Mouse (Mus musculus): Measurements from ENCODE around the gene Efcab12. TPM values are rescaled to one million over a fixed set of nuclear protein-coding genes. Genes with fewer than 3 reads are reported as not detected.

Gene Efcab12
- total and polyA plus RNA-seq, 3 experiments = 0.11 TPM; not detected in 2

GRCm38 (mm10) chr6:115845006-115845405 is 6.8 kb upstream of the Efcab12 start:
- peaks cover 3 to 6% of the 10 kb centered on the region in 2 experiments; a peak in 3 of 4 replicates for H3K4me1 ChIP-seq (ENCODE audit: control insufficient read depth in 1 of 2, insufficient read depth in 2 of 2, low read length in 2 of 2)
- H3K36me3 ChIP-seq (ENCODE audit: control insufficient read depth in 1 of 2, insufficient read depth in 2 of 2, low read length in 2 of 2) = peaks cover 3 to 18% of the 10 kb centered on the region in 2 experiments; a peak in 2 of 4 replicates
- TF ChIP-seq NELFE (IDR thresholded peaks at IDR 0.05; ENCODE audit: low read depth, low read length) (no peak), HCFC1 (IDR thresholded peaks at IDR 0.05; ENCODE audit: low read depth, low read length) (no peak)
- H3K27ac ChIP-seq (ENCODE audit: control insufficient read depth, low read depth, low read length) = no peak overlapping the region
- DNase-seq (ENCODE audit: low read depth, low spot score) = no peak
- no peaks in the 10 kb centered on the region for H3K9me3 ChIP-seq (replicated peaks; ENCODE audit: insufficient read depth, low read length)
- no peaks in the 10 kb centered on the region for H3K27me3 ChIP-seq (ENCODE audit: control insufficient read depth in 1 of 2, insufficient read depth in 2 of 2, low read length in 2 of 2)
- no peak overlapping the region for H3K4me3 ChIP-seq (ENCODE audit: control insufficient read depth in 1 of 2, insufficient read depth in 1 of 2, low read depth in 2 of 2, low read length in 2 of 2)
- no peak overlapping the region for H3K9ac ChIP-seq (ENCODE audit: control insufficient read depth, low read depth, low read length, poor library complexity, severe bottlenecking)
- H3K79me2 ChIP-seq (ENCODE audit: control insufficient read depth, insufficient read depth, low read length, poor library complexity) = no peaks in the 10 kb centered on the region

- Histone ChIP-seq H3K9ac (ENCODE audit: control insufficient read depth, low read depth, low read length, poor library complexity, severe bottlenecking) (no peak overlapping the region), H3K9me3 (replicated peaks; ENCODE audit: insufficient read depth, low read length) (no peaks in the 10 kb centered on the region), H3K36me3 (ENCODE audit: control insufficient read depth in 1 of 2, insufficient read depth in 2 of 2, low read length in 2 of 2) (0 out of 4 replicates have a peak, but pooled peaks cover 0 to 1% of the 10 kb centered on the region in 2 experiments), H3K27ac (ENCODE audit: control insufficient read depth, low read depth, low read length) (no peak overlapping the region), H3K4me3 (ENCODE audit: control insufficient read depth in 1 of 2, insufficient read depth in 1 of 2, low read depth in 2 of 2, low read length in 2 of 2) (no peak overlapping the region), H3K4me1 (ENCODE audit: control insufficient read depth in 1 of 2, insufficient read depth in 2 of 2, low read length in 2 of 2) (no peaks in the 10 kb centered on the region), H3K79me2 (ENCODE audit: control insufficient read depth, insufficient read depth, low read length, poor library complexity) (no peaks in the 10 kb centered on the region), H3K27me3 (ENCODE audit: control insufficient read depth in 1 of 2, insufficient read depth in 2 of 2, low read length in 2 of 2) (no peaks in the 10 kb centered on the region)
- no peak for DNase-seq (ENCODE audit: low read depth, low spot score)
- TF ChIP-seq MEF2A (IDR thresholded peaks at IDR 0.05; ENCODE audit: extremely low read depth, insufficient replicate concordance, low read depth, low read length, poor library complexity, severe bottlenecking) (no peak), NELFE (IDR thresholded peaks at IDR 0.05; ENCODE audit: low read depth, low read length) (no peak), RCOR1 (IDR thresholded peaks at IDR 0.05; ENCODE audit: low read depth, low read length) (no peak), ZKSCAN1 (IDR thresholded peaks at IDR 0.05; ENCODE audit: low read depth, low read length) (no peak), MAX (IDR thresholded peaks at IDR 0.05; ENCODE audit: low read length) (no peak), GATA1 (IDR thresholded peaks at IDR 0.05; ENCODE audit: low read depth, low read length) (no peak), HCFC1 (IDR thresholded peaks at IDR 0.05; ENCODE audit: low read depth, low read length) (no peak), CHD2 (IDR thresholded peaks at IDR 0.05; ENCODE audit: low read length) (no peak), ZMIZ1 (IDR thresholded peaks at IDR 0.05; ENCODE audit: low read depth, low read length) (no peak), RAD21 (IDR thresholded peaks at IDR 0.05; ENCODE audit: low read depth, low read length) (no peak), NRF1 (IDR thresholded peaks at IDR 0.05; ENCODE audit: insufficient read depth, low read depth, low read length, poor library complexity, severe bottlenecking) (no peak), CTCF (IDR thresholded peaks at IDR 0.05 in 2 of 3, conservative IDR thresholded peaks at IDR 0.05 in 1 of 3; ENCODE audit: control insufficient read depth in 1 of 3, insufficient read depth in 1 of 3, low read depth in 2 of 3, low read length in 3 of 3, poor library complexity in 1 of 3, severe bottlenecking in 1 of 3) (no peak), TCF12 (IDR thresholded peaks at IDR 0.05; ENCODE audit: low read depth, low read length) (no peak), USF2 (IDR thresholded peaks at IDR 0.05; ENCODE audit: borderline replicate concordance in 1 of 2, insufficient read depth in 1 of 2, low read depth in 1 of 2, low read length in 2 of 2) (no peak), TBP (IDR thresholded peaks at IDR 0.05; ENCODE audit: low read depth, low read length) (no peak)
Measured at GRCm38 (mm10) chr6:115838745-115839144, 533 bp upstream of the Efcab12 start.

All from MEL (cell line).